Mouse (Mus musculus) embryonic facial prominence, embryonic 13.5 days (tissue): ENCODE data around the gene Srp68. TPM values are rescaled to one million over a fixed set of nuclear protein-coding genes. Genes with fewer than 3 reads are reported as not detected.

ENCODE experiments used
- ATAC-seq: fragments of 200-750 bp; cut with Nextera tagmentation; 2 replicates; pipeline ENCODE4 v1.8.0; 2017; ENCODE audit warnings: low read depth; ENCODE audit not compliant: insufficient number of reproducible peaks, insufficient read depth, low FRiP score, low TSS enrichment
- H3K27ac ChIP-seq: fragments of 300-500 bp; sonication (generic); 2 replicates; pipeline ENCODE4 v1.5.1; 2015; ENCODE audit warnings: moderate library complexity, mild to moderate bottlenecking, inconsistent platforms
- H3K27me3 ChIP-seq: fragments of 300-500 bp; sonication (generic); 2 replicates; pipeline ENCODE4 v1.6.1; 2015; ENCODE audit warnings: mild to moderate bottlenecking, inconsistent platforms
- H3K36me3 ChIP-seq: fragments of 300-500 bp; sonication (generic); 2 replicates; pipeline ENCODE4 v1.6.1; 2015; ENCODE audit warnings: mild to moderate bottlenecking, inconsistent platforms
- H3K4me1 ChIP-seq: fragments of 300-500 bp; sonication (generic); 2 replicates; pipeline ENCODE4 v1.6.1; 2015; ENCODE audit warnings: inconsistent platforms
- H3K4me2 ChIP-seq: fragments of 300-500 bp; sonication (generic); 2 replicates; pipeline ENCODE4 v1.6.1; 2015; ENCODE audit warnings: moderate library complexity, mild to moderate bottlenecking, inconsistent platforms
- H3K4me3 ChIP-seq: fragments of 300-500 bp; sonication (generic); 2 replicates; pipeline ENCODE4 v1.5.1; 2015; ENCODE audit warnings: mild to moderate bottlenecking, inconsistent platforms
- H3K9ac ChIP-seq: fragments of 300-500 bp; sonication (generic); 2 replicates; pipeline ENCODE4 v1.6.1; 2015; ENCODE audit warnings: mild to moderate bottlenecking, inconsistent platforms
- H3K9me3 ChIP-seq: fragments of 300-500 bp; sonication (generic); 2 replicates; pipeline ENCODE4 v1.6.1; 2016; ENCODE audit warnings: inconsistent platforms
- WGBS: fragments of 180-500 bp; shearing (Covaris S2); methylation state at CpG from one replicate; pipeline ENCODE4 v1.1.7; 2015; ENCODE audit warnings: mixed read lengths; 5-methylcytosine and 5-hydroxymethylcytosine counted together
- polyA plus RNA-seq: library from polyadenylated mRNA; unstranded; fragments of >200 nt; fragmentation: Nextera tagmentation; extraction: Ambion mirVana; gene quantifications from 2 replicates; pipeline ENCODE4 v1.2.1, GENCODE M21; 2015

The Srp68 gene
- polyA plus RNA-seq, 1 experiment from 2014 or later, result 97.5 TPM

DNA sequence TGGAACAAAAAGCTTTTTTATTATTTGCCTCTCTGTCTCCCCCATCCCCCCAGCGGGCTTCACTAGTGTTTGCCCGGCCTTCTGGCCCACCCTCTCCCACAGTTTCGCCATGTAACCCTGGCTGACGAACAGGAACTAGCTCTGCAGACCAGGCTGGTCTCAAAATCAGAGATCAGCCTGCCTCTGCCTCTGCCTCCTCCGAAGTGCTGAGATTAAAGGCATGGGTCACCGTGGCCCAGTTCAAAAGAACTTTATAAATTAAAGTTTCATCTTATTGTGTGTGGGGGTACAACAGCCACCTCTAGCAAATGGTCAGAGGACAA lies 76.5 kb downstream of the Srp68 start:
- Histone ChIP-seq H3K9me3 (no peaks in the 10 kb centered on the region), H3K27ac (no peak overlapping the region), H3K4me3 (peak overlapping the region; percentile 76; the same call in 1 of the 2 replicates), H3K36me3 (peaks cover 13% of the 10 kb centered on the region; the same call in 1 of the 2 replicates), H3K27me3 (no peaks in the 10 kb centered on the region), H3K4me2 (peak overlapping the region; percentile 71), H3K4me1 (peaks cover 9% of the 10 kb centered on the region), H3K9ac (0 out of 2 replicates have a peak overlapping the region, but pooled peaks have one; percentile 7)
- no peak for ATAC-seq
- WGBS, result 89% methylated on average over 6 of the region's 6 CpGs

DNA sequence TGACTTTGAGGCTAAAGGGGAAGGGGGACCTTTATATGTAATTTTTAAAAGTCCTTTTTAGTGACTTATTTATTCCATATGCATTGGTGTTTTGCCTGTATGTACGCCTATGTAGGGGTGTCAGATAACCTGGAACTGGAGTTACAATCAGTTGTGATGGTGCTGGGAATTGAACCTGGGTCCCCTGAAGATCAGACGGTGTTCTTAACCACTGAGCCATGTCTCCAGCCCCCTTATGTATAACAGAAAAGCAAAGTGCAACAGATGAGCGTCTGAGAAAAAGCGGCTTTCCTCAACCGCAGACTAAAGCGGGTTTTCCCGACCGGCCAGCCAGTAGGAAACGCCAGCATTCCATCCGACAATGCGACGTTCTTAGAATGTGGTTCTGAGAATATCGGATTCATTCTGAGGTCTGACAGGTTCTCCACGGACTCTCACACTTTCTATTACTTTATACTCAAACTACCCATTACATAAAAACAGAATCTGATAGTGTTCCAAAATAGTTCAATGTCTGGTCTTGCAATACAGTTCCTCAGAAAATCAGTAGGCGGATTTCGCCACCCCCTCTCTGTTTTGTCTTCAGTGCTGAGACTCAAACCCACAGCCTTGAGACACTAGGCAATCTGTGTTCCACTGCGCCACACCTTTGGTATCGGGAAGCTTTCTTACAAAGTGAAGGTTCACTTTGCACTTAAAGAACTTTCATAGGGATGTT lies 77.0 kb downstream of the Srp68 start:
- no peaks in the 10 kb centered on the region for H3K27me3 ChIP-seq
- WGBS, result 94% methylated on average over 18 of the region's 18 CpGs
- no peak for ATAC-seq
- H3K4me1 ChIP-seq, result peaks cover 9% of the 10 kb centered on the region
- H3K9ac ChIP-seq, result 0 out of 2 replicates have a peak overlapping the region, but pooled peaks have one; percentile 7
- 0 out of 2 replicates have a peak overlapping the region, but pooled peaks have one; percentile 76 for H3K4me3 ChIP-seq
- peak overlapping the region; percentile 71 for H3K4me2 ChIP-seq
- H3K36me3 ChIP-seq, result peaks cover 13% of the 10 kb centered on the region; the same call in 1 of the 2 replicates
- no peak overlapping the region for H3K27ac ChIP-seq
- no peaks in the 10 kb centered on the region for H3K9me3 ChIP-seq

DNA sequence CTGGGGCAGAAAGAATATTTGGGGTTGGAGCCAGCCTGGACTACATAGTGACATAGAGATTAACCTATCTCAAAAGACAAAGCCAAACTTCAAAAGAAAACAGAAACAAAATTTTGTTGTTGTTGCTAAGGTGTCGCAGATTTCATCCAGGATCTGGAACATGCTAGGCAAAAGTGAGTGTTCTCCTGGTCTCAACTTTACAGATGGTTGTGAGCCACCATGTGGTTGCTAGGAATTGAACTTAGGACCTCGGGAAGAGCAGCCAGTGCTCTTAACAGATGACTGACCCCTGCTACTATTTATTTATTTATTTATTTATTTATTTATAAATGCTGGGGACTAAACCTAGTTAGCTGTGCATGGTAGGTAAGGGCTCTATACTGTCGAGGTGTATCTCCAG lies 77.7 kb downstream of the Srp68 start:
- 88% methylated on average over 3 of the region's 3 CpGs for WGBS
- ATAC-seq, result no peak
- H3K9me3 ChIP-seq, result no peaks in the 10 kb centered on the region
- no peak overlapping the region for H3K4me2 ChIP-seq
- H3K9ac ChIP-seq, result no peak overlapping the region
- peaks cover 15% of the 10 kb centered on the region; the same call in 1 of the 2 replicates for H3K36me3 ChIP-seq
- H3K4me3 ChIP-seq, result no peak overlapping the region
- no peak overlapping the region for H3K27ac ChIP-seq
- H3K4me1 ChIP-seq, result peaks cover 9% of the 10 kb centered on the region
- no peaks in the 10 kb centered on the region for H3K27me3 ChIP-seq

DNA sequence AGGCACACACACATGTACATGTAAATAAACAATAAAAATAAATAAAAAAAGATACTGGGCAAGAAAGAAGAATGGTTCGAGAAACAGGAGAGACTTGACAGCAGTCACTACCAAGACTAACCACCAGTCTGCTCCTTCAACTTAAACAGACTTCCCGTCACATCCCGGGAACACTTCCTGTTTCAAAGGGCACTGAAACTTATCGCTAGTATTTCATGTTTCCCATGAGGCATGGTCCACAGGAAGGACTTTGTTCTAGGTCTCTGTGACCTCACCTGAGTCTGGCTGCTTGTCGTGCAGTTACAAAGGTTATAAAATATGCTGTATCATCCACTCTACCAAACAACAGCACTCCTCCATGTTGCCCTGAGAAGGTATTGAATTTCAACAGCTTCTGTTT lies 78.8 kb downstream of the Srp68 start:
- Histone ChIP-seq H3K4me1 (peaks cover 9% of the 10 kb centered on the region), H3K4me3 (no peak overlapping the region), H3K27ac (no peak overlapping the region), H3K9ac (0 out of 2 replicates have a peak overlapping the region, but pooled peaks have one; percentile 46), H3K4me2 (no peak overlapping the region), H3K36me3 (peaks cover 19% of the 10 kb centered on the region; the same call in 1 of the 2 replicates), H3K9me3 (no peaks in the 10 kb centered on the region), H3K27me3 (no peaks in the 10 kb centered on the region)
- 71% methylated on average over 5 of the region's 5 CpGs for WGBS
- no peak for ATAC-seq

Other genes with a start within 250 kb of the Srp68 start
- 2,264 and 2,363 TPM in 2 replicates for gene H3f3b, start 246.3 kb downstream of the Srp68 start, polyA plus RNA-seq
- gene Unk, start 243.9 kb downstream of the Srp68 start, polyA plus RNA-seq, result 40.7 and 44.9 TPM in 2 replicates
- gene Unc13d, start 196.3 kb downstream of the Srp68 start, polyA plus RNA-seq, result 2.7 and 2.9 TPM in 2 replicates
- gene Wbp2, start 187.2 kb downstream of the Srp68 start, polyA plus RNA-seq, result 48.8 and 52.0 TPM in 2 replicates
- gene Trim47, start 147.0 kb downstream of the Srp68 start, polyA plus RNA-seq, result 8.6 and 9.4 TPM in 2 replicates
- gene Trim65, start 143.1 kb downstream of the Srp68 start, polyA plus RNA-seq, result 2.8 and 3.2 TPM in 2 replicates
- gene Mrpl38, start 135.3 kb downstream of the Srp68 start, polyA plus RNA-seq, result 75.2 and 80.0 TPM in 2 replicates
- 49.5 and 60.3 TPM in 2 replicates for gene Fbf1, start 106.1 kb downstream of the Srp68 start, polyA plus RNA-seq
- 59.7 and 74.1 TPM in 2 replicates for gene Ten1, start 75.4 kb downstream of the Srp68 start, polyA plus RNA-seq
- gene Acox1, start 75.2 kb downstream of the Srp68 start, polyA plus RNA-seq, result 21.4 and 24.5 TPM in 2 replicates
- 4.8 and 5.1 TPM in 2 replicates for gene Evpl, start 36.1 kb downstream of the Srp68 start, polyA plus RNA-seq
- gene Galr2, start 6.7 kb upstream of the Srp68 start, polyA plus RNA-seq, result 0.18 TPM in 1 of 2 replicates, not detected in the other
- 71.7 and 79.4 TPM in 2 replicates for gene Exoc7, start 33.0 kb upstream of the Srp68 start, polyA plus RNA-seq
- gene Foxj1, start 61.2 kb upstream of the Srp68 start, polyA plus RNA-seq, result 0.80 and 1.4 TPM in 2 replicates
- 10.2 and 16.5 TPM in 2 replicates for gene Rnf157, start 138.8 kb upstream of the Srp68 start, polyA plus RNA-seq
- 26.4 and 35.2 TPM in 2 replicates for gene Ubald2, start 159.9 kb upstream of the Srp68 start, polyA plus RNA-seq
- gene Qrich2, start 192.0 kb upstream of the Srp68 start, polyA plus RNA-seq, result 0.19 and 0.55 TPM in 2 replicates
- gene Prpsap1, start 220.0 kb upstream of the Srp68 start, polyA plus RNA-seq, result 186 and 193 TPM in 2 replicates